Mouse (Mus musculus): Measurements from ENCODE around the gene Cct8l1. TPM values are rescaled to one million over a fixed set of nuclear protein-coding genes. Genes with fewer than 3 reads are reported as not detected.

Gene Cct8l1
- total and polyA plus RNA-seq, 2 experiments from 2014 or later: not detected

DNA sequence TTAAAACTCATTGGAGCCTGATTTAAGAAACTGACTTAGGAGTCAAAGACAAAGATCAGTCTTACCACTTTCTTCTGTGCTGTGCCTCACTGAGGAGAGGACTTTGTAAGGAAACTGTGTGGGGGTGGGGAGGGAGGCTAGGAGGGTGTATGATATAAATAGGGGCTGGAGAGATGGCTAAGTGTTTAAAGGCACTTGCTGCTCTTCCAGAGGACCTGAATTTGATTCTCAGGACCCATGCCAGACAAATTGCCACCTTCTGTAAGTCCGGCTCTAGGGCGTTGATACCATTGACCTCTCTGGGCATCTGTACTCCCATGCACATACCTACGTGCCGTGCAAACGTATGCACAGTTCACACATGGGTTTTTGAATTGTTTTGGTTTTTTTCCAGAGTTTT lies 9.8 kb upstream of the Cct8l1 start:
- no peak overlapping the region for H3K4me3 ChIP-seq (ENCODE audit: low read depth, low read length)
- no peak overlapping the region for H3K9ac ChIP-seq (replicated peaks; ENCODE audit: low read length, poor library complexity, severe bottlenecking)
- ATAC-seq (ENCODE audit: low FRiP score) (no peak), DNase-seq (ENCODE audit: low spot score) (no peak)
- H3K27me3 ChIP-seq (ENCODE audit: insufficient read depth, low read length): no peaks in the 10 kb centered on the region
- no peak overlapping the region for H3K27ac ChIP-seq (ENCODE audit: low read depth, low read length)
- H3K4me2 ChIP-seq (ENCODE audit: low read depth, low read length, poor library complexity, severe bottlenecking): no peak overlapping the region
- H3K4me1 ChIP-seq (ENCODE audit: insufficient read depth, low read length): no peaks in the 10 kb centered on the region
- no peak for TF ChIP-seq CTCF (IDR thresholded peaks at IDR 0.05)
- H3K9me3 ChIP-seq (ENCODE audit: low read length): no peaks in the 10 kb centered on the region
- H3K36me3 ChIP-seq (ENCODE audit: insufficient read depth, low read length): no peaks in the 10 kb centered on the region
- 90% methylated on average over 5 of the region's 5 CpGs for WGBS

DNA sequence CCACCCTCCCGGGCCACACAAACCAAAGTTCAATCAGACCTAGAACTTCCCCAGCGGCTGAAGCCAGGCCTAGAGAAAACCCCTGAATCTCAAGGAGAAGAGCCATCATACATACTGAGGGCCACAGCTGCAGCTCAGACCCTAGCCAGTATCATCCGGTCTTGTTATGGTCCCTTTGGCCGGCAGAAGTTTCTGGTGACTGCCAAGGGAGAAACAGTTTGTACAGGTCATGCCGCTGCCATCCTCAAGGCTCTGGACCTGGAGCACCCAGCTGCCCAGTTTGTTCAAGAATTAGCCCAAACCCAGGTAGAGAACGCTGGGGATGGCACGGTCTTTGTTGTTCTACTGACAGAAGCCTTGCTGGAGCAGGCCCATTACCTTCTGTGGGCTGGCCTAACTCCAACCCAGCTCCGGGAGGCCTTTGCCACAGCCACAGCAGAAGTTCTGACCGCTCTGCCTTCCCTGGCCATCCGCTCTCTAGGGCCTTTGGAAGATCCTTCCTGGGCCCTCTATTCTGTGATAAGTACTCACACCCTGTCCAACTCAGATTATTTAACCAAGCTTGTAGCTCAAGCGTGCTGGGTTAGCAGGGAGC lies 531 bp downstream of the Cct8l1 start:
- no peaks in the 10 kb centered on the region for H3K9me3 ChIP-seq (ENCODE audit: low read length)
- no peak overlapping the region for H3K27ac ChIP-seq (ENCODE audit: low read depth, low read length)
- no peaks in the 10 kb centered on the region for H3K27me3 ChIP-seq (ENCODE audit: insufficient read depth, low read length)
- TF ChIP-seq CTCF (IDR thresholded peaks at IDR 0.05): no peak
- ATAC-seq (ENCODE audit: low FRiP score) (no peak), DNase-seq (ENCODE audit: low spot score) (no peak)
- H3K4me3 ChIP-seq (ENCODE audit: low read depth, low read length): no peak overlapping the region
- no peaks in the 10 kb centered on the region for H3K36me3 ChIP-seq (ENCODE audit: insufficient read depth, low read length)
- no peaks in the 10 kb centered on the region for H3K4me1 ChIP-seq (ENCODE audit: insufficient read depth, low read length)
- 93% methylated on average over 11 of the region's 11 CpGs for WGBS
- no peak overlapping the region for H3K4me2 ChIP-seq (ENCODE audit: low read depth, low read length, poor library complexity, severe bottlenecking)
- no peak overlapping the region for H3K9ac ChIP-seq (replicated peaks; ENCODE audit: low read length, poor library complexity, severe bottlenecking)

DNA sequence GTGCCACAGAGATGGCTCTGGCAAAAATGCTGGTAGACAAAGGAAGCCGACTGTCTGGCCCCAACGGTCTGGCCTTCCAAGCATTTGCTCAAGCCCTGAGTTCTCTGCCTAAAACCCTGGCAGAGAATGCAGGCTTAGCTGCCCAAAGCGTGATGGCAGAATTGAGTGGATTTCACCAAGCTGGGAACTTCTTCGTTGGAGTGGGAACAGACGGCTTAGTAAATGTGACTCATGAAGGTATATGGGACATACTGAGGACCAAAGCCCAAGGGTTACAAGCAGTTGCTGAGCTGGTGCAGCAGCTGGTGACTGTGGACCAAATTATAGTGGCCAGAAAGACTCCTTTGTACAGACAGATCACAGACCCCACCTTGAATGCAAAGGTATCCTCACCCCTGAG lies 1.7 kb downstream of the Cct8l1 start:
- WGBS: 85% methylated on average over 5 of the region's 5 CpGs
- Histone ChIP-seq H3K27ac (ENCODE audit: low read depth, low read length) (no peak overlapping the region), H3K9ac (replicated peaks; ENCODE audit: low read length, poor library complexity, severe bottlenecking) (no peak overlapping the region), H3K4me3 (ENCODE audit: low read depth, low read length) (no peak overlapping the region), H3K27me3 (ENCODE audit: insufficient read depth, low read length) (no peaks in the 10 kb centered on the region), H3K4me2 (ENCODE audit: low read depth, low read length, poor library complexity, severe bottlenecking) (no peak overlapping the region), H3K9me3 (ENCODE audit: low read length) (no peaks in the 10 kb centered on the region), H3K4me1 (ENCODE audit: insufficient read depth, low read length) (no peaks in the 10 kb centered on the region), H3K36me3 (ENCODE audit: insufficient read depth, low read length) (no peaks in the 10 kb centered on the region)
- TF ChIP-seq CTCF (IDR thresholded peaks at IDR 0.05): no peak
- no peak for ATAC-seq (ENCODE audit: low FRiP score)
- no peak for DNase-seq (ENCODE audit: low spot score)

- H3K9ac ChIP-seq (replicated peaks; ENCODE audit: low read length, poor library complexity, severe bottlenecking): no peak overlapping the region
- DNase-seq (ENCODE audit: low spot score): no peak
- H3K4me1 ChIP-seq (ENCODE audit: insufficient read depth, low read length): no peaks in the 10 kb centered on the region
- ATAC-seq (ENCODE audit: low FRiP score): no peak
- TF ChIP-seq CTCF (IDR thresholded peaks at IDR 0.05): no peak
- no peak overlapping the region for H3K4me3 ChIP-seq (ENCODE audit: low read depth, low read length)
- WGBS: 74% methylated on average over 3 of the region's 3 CpGs
- H3K9me3 ChIP-seq (ENCODE audit: low read length): no peaks in the 10 kb centered on the region
- H3K36me3 ChIP-seq (ENCODE audit: insufficient read depth, low read length): no peaks in the 10 kb centered on the region
- H3K27me3 ChIP-seq (ENCODE audit: insufficient read depth, low read length): no peaks in the 10 kb centered on the region
- H3K27ac ChIP-seq (ENCODE audit: low read depth, low read length): no peak overlapping the region
- no peak overlapping the region for H3K4me2 ChIP-seq (ENCODE audit: low read depth, low read length, poor library complexity, severe bottlenecking)
These were observed 4.0 kb downstream of the Cct8l1 start for GRCm38 (mm10) chr5:25519820-25520219.

DNA sequence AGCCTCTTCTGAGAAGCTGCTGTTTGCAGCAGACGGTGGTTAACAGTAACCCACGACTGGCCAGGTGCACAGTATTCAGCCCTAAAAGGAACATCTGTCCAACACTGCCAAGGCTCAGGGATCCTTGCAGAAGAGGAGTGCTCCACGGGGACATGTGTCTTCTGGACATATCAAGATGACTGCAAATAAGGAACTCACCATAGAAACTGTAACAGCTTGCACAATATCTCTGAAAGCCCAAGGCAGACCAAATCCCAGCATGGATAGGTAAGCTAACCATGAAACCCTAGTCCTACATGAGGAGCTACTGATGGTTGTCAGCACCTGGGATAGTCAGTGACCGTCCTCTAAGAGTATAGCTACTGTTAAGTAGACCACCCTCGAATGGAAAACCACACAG lies 5.6 kb downstream of the Cct8l1 start:
- Histone ChIP-seq H3K4me3 (ENCODE audit: low read depth, low read length) (no peak overlapping the region), H3K27me3 (ENCODE audit: insufficient read depth, low read length) (no peaks in the 10 kb centered on the region), H3K9ac (replicated peaks; ENCODE audit: low read length, poor library complexity, severe bottlenecking) (no peak overlapping the region), H3K27ac (ENCODE audit: low read depth, low read length) (no peak overlapping the region), H3K4me1 (ENCODE audit: insufficient read depth, low read length) (no peaks in the 10 kb centered on the region), H3K36me3 (ENCODE audit: insufficient read depth, low read length) (no peaks in the 10 kb centered on the region), H3K9me3 (ENCODE audit: low read length) (no peaks in the 10 kb centered on the region), H3K4me2 (ENCODE audit: low read depth, low read length, poor library complexity, severe bottlenecking) (no peak overlapping the region)
- TF ChIP-seq CTCF (IDR thresholded peaks at IDR 0.05): no peak
- ATAC-seq (ENCODE audit: low FRiP score): no peak
- DNase-seq (ENCODE audit: low spot score): no peak
- WGBS: 82% methylated on average over 5 of the region's 5 CpGs

DNA sequence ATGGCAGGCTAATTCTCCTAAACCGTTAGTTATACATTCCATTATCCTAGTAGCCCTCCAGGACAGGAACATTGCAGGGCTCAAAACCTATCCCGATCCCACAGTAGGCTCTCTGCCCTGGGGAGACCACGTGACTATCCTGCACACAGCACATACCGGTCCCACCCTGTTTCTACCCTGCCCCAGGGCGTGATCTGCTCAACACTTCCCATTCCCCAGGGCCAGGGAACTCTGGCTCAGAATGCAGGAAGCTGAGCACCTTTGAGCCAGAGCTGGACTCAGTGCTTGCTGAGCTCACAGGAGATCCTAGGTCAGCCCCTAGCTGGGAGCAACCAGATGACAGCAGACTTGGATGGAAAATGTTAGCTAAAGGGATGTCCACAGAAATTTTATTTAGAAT lies 10.2 kb downstream of the Cct8l1 start:
- no peaks in the 10 kb centered on the region for H3K27me3 ChIP-seq (ENCODE audit: insufficient read depth, low read length)
- H3K4me2 ChIP-seq (ENCODE audit: low read depth, low read length, poor library complexity, severe bottlenecking): no peak overlapping the region
- no peaks in the 10 kb centered on the region for H3K9me3 ChIP-seq (ENCODE audit: low read length)
- no peak for DNase-seq (ENCODE audit: low spot score)
- H3K4me1 ChIP-seq (ENCODE audit: insufficient read depth, low read length): no peaks in the 10 kb centered on the region
- H3K27ac ChIP-seq (ENCODE audit: low read depth, low read length): no peak overlapping the region
- H3K4me3 ChIP-seq (ENCODE audit: low read depth, low read length): no peak overlapping the region
- no peak for ATAC-seq (ENCODE audit: low FRiP score)
- H3K9ac ChIP-seq (replicated peaks; ENCODE audit: low read length, poor library complexity, severe bottlenecking): no peak overlapping the region
- H3K36me3 ChIP-seq (ENCODE audit: insufficient read depth, low read length): no peaks in the 10 kb centered on the region
- TF ChIP-seq CTCF (IDR thresholded peaks at IDR 0.05): no peak
- WGBS: 46% methylated on average over 5 of the region's 5 CpGs

Measured in midbrain, postnatal 0 days (tissue).